Mouse (Mus musculus) myocyte (in vitro differentiated cells): Measurements from ENCODE around the gene Myh15.

Experiments used
- MYOG ChIP-seq, 3 experiments: IDR thresholded peaks; one replicate each; pipeline ENCODE4 v1.6.1; 2011; ENCODE audit warnings: control low read depth in 2 of 3, low read depth in 2 of 3, mild to moderate bottlenecking in 2 of 3; ENCODE audit not compliant: insufficient read length in 2 of 3, control insufficient read depth in 1 of 3, insufficient read depth in 1 of 3
- POLR2A ChIP-seq: IDR thresholded peaks from one replicate; pipeline ENCODE4 v1.6.1; 2011; ENCODE audit warnings: low read depth, mild to moderate bottlenecking, control low read depth, moderate library complexity; ENCODE audit not compliant: insufficient read length
- TCF12 ChIP-seq: IDR thresholded peaks from one replicate; pipeline ENCODE4 v1.6.1; 2011; ENCODE audit warnings: mild to moderate bottlenecking, control low read depth; ENCODE audit not compliant: poor library complexity, insufficient read depth, severe bottlenecking

- no peak for TF ChIP-seq POLR2A
- TF ChIP-seq TCF12, result no peak
- TF ChIP-seq MYOG (IDR thresholded peaks at IDR 0.05; ENCODE audit: control insufficient read depth in 1 of 3, insufficient read depth in 1 of 3, insufficient read length in 2 of 3, low read depth in 2 of 3), result no peak
Measured at GRCm38 (mm10) chr16:49175729-49176395, 118.6 kb downstream of the Myh15 start.
